Mouse (Mus musculus) mammary gland, adult 2 months (tissue): ENCODE data around the gene Gm49369. TPM values are rescaled to one million over a fixed set of nuclear protein-coding genes. Genes with fewer than 3 reads are reported as not detected.

Source experiments
- polyA plus RNA-seq: library from polyadenylated mRNA; depleted of rRNA; stranded (reverse); fragments of >200 nt; gene quantifications from 2 replicates; pipeline ENCODE4 v1.2.3, GENCODE M21; 2012; ENCODE audit warnings: low replicate concordance; rRNA removed

The Gm49369 gene
- polyA plus RNA-seq, result 0.76 TPM in 1 of 2 replicates, not detected in the other

GRCm38 (mm10) chr7:142382567-142382966 lies at the start of gene Gm49369:
Gm49369 (minus strand) TSS chr7:142382667.

GRCm38 (mm10) chr7:142387419-142388148 lies 5.1 kb upstream of the Gm49369 start, which contains the start of gene Ctsd:
Ctsd (minus strand) TSS chr7:142388038.

GRCm38 (mm10) chr7:142373641-142374412 lies 8.6 kb downstream of the Gm49369 start, which contains the start of gene Ifitm10:
Ifitm10 (minus strand) TSS chr7:142373753.

Other genes with a start within 250 kb of the Gm49369 start
- gene Gm39115, start 246.6 kb downstream of the Gm49369 start, polyA plus RNA-seq, result not detected in 2 replicates
- gene Gm45337, start 238.1 kb downstream of the Gm49369 start, polyA plus RNA-seq, result not detected in 2 replicates
- gene Gm29735, start 225.6 kb downstream of the Gm49369 start, polyA plus RNA-seq, result not detected in 2 replicates
- not detected in 2 replicates for gene Gm4553, start 216.9 kb downstream of the Gm49369 start, polyA plus RNA-seq
- gene Krtap5-2, start 206.7 kb downstream of the Gm49369 start, polyA plus RNA-seq, result not detected in 2 replicates
- not detected in 2 replicates for gene Gm10153, start 192.3 kb downstream of the Gm49369 start, polyA plus RNA-seq
- gene Krtap5-3, start 181.3 kb downstream of the Gm49369 start, polyA plus RNA-seq, result not detected in 2 replicates
- gene Gm7579, start 170.8 kb downstream of the Gm49369 start, polyA plus RNA-seq, result not detected in 2 replicates
- gene Krtap5-5, start 152.7 kb downstream of the Gm49369 start, polyA plus RNA-seq, result not detected in 2 replicates
- not detected in 2 replicates for gene Gm40460, start 141.6 kb downstream of the Gm49369 start, polyA plus RNA-seq
- not detected in 2 replicates for gene Gm2431, start 124.3 kb downstream of the Gm49369 start, polyA plus RNA-seq
- not detected in 2 replicates for gene Gm4559, start 108.3 kb downstream of the Gm49369 start, polyA plus RNA-seq
- gene Krtap5-1, start 85.5 kb downstream of the Gm49369 start, polyA plus RNA-seq, result not detected in 2 replicates
- gene Krtap5-4, start 79.1 kb downstream of the Gm49369 start, polyA plus RNA-seq, result not detected in 2 replicates
- gene Ifitm10, start 8.9 kb downstream of the Gm49369 start, polyA plus RNA-seq, result 13.7 and 26.3 TPM in 2 replicates
- gene Ctsd, start 5.4 kb upstream of the Gm49369 start, polyA plus RNA-seq, result 1,489 and 1,921 TPM in 2 replicates
- gene Syt8, start 52.2 kb upstream of the Gm49369 start, polyA plus RNA-seq, result 2.3 and 4.5 TPM in 2 replicates
- 1.6 and 1,647 TPM in 2 replicates for gene Tnni2, start 59.1 kb upstream of the Gm49369 start, polyA plus RNA-seq
- gene Lsp1, start 78.1 kb upstream of the Gm49369 start, polyA plus RNA-seq, result 322 and 346 TPM in 2 replicates
- gene Tnnt3, start 116.2 kb upstream of the Gm49369 start, polyA plus RNA-seq, result 1.1 and 647 TPM in 2 replicates
- gene Mrpl23, start 150.0 kb upstream of the Gm49369 start, polyA plus RNA-seq, result 13.1 and 21.3 TPM in 2 replicates